Mouse (Mus musculus): ENCODE data around the gene Olfr270.

Olfr270 gene

DNA sequence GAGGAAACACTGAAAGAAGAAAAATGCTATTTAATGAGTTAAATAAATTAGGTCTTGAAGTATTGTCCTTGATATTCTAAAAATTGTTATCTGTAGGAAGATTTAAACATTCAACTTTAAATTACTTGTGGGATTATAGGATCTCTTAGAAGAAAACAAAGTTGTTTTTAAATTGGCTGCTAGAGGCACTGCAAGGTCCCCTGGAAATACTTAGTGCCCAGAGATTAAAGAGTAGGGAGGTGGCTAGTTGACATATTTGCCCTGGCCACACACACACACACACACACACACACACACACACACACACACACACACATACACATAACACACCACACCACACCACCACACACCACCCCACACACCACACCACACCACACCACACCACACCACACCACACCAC is at the start of gene Olfr270:
TSS of gene Olfr270 (plus strand) at position 301 of the 400 bp plus-strand sequence.
- no peak for DNase-seq

DNA sequence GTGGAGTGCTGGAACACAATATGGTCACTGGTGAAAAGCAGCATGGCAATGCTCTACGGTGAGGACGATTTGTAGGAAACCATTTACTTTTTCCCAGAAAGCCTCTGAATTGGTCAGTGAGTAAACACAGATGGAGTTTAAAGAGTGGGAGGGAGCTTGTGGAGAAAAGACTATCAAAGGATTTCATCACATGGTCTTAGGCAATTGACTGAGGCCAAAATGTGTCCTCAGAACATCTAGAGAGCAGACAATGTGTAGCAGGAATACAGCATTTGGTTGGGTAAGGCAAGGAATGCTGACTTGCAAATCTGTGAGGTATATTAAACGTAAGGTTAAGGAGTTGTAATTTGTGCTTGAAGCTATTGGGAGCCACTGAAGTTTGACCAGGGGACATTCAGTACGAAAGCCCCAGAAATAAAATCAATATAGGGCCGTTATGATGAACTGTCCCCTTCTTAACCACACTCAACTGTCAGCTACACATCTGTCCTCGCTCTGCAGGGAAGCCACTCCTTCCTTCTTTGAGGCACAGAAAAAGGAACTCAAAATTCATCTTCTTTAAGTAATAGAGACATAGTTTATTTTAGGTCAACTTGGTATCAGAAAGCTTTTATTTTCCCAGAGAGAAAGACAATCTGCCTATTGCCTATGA is 47.6 kb upstream of the Olfr270 start:
- DNase-seq, result no peak

DNA sequence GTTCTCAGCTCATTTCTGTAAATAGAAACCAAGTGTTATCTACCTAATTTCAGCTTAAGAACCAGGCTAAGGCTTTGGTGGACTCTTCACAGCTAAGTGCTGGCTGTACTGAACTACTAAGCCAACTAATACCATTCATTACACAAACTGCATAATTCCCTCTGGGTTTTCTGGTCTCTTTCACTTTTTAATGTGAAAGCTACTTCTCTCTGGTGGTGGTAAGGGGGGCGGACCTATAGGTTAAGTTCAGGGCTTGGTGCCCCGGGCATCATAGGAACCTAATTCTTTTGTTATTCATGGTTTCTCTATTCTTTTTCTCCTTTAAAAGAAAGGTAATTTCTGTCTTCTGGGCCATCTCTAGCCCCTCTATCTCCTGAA is 47.0 kb upstream of the Olfr270 start:
- no peak for DNase-seq

DNA sequence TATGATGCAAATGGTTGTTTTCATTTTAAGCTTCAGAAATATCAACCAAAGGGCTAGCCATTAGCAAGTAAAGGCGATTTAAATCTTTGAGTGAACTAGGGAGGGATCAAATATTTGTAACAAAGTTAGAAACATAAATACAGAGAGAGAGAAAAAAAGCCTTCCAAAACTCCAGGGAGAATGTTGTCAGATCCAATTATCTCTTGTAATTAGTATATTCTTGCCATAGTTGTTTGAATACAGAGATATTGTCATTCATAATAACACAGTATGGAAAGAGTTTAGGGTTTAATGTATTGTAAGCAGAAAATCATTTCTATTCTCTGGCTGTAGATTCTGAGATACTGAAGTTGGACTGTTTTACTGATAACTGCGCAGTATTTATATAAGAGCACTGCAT is 45.3 kb upstream of the Olfr270 start, which contains the start of gene Olfr272:
TSS of gene Olfr272 (minus strand) at position 101 of the 400 bp plus-strand sequence.
- no peak for DNase-seq

DNA sequence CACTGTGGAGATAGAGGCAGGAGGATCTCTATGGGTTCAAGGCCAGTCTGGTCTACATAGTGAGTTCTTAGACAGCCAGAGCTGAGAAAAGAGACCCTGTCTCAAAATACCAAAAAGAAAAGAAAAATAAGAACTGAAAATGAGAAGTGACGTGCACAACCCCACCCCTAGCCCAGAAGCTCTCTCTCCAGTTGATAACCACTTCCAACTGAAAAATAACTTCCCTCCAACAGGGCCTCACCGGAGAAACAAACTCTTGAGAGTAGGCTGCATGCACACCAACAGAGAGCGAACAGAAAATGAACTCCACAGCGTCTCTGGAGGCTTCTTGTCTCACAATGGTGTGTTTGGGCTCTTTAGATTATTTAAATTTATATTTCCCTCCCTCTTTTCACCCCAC is 33.9 kb upstream of the Olfr270 start:
- no peak for DNase-seq

DNA sequence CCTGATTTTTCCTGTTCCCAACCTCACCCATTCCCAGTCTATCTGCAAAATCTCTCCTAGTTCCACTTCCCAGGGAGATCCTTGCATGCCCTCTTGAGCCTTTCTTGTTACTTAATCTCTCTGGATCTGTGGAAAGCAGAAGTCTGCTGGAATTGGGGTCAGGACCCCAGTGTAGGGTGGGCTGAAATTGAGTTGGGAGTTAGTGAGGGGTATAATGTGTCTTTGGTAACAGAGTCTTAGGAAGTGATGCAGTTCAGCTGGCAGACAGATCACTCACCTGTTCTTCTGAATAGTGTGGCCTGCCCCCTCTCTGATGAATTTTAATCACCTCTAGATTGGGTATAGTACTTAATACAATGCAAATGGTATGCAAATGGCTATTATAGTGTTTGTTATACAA is 17.7 kb upstream of the Olfr270 start:
- no peak for DNase-seq

DNA sequence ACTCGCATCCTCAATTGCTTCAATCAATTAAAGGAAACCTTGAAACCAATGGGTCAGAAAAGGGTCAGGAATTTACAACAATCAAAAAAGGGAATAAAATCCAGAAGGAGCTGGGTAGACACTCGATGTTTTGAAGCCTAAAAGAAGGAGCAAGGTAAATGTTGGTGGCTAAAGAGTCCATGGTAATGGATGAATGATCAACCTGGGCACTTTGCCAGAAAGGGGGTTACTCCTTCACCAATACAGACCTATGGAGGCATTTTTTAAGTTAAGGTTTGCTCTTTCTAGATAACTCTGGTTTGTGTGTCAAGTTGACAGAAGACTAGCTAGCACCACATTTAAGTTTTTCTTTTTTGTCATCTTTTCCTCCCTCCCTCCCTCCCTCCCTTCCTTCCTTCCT is 15.3 kb upstream of the Olfr270 start:
- DNase-seq, result no peak

DNA sequence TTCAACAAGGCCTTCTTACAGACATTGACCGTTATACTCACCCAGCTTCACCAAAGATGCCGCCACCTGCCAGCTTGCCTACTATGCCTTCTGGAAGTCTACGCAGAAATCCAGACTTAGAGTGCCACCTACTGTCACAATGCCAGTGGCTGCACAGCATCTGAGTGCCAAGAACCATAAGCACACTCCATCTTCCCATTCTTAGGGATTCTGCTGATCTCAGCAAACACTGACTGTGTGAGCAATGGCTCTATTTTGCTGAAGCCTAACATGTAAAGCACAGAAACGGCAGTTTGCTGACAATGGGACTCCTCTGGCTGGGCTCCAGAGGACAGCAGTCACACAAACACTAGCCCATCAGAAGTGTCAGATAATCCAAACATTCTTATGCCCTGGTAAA is 5.7 kb upstream of the Olfr270 start:
- DNase-seq, result peak; percentile 8

DNA sequence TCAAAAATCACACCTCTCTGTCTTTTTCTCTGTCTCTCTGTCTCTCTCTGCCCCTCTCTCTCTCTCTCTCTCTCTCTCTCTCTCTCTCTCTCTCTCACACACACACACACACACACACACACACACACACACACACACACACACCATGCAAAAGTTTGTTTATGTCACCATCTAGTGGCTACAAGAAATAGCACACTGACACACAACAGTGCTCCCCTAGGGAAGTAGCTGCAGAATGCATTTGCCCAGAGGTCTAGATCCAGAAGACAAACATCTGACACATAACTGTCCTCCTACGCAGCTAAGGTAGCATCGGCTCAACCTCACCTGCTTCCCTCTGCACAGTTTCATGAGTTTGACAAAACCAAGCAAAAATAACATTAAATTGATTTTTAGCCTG is 20.9 kb downstream of the Olfr270 start:
- DNase-seq, result no peak

DNA sequence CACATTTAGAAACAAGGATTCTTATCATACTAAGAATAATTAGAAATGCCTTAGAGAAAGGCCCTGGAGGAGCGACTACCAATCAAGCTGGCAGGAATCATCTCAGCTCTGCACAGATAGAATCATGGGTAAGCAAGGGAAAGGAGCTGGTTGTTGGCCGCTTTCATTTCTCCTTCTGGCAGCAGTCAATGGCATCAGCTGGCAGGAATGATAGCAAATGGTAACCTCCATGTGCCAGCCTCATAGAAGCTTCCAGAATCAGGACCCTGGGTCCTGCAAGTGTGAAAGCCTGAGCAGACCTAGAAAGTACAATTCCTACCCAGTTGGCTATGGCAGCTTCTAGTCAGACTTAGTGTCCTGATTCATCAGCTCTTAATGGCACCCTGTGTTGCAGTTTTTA is 21.9 kb downstream of the Olfr270 start:
- DNase-seq, result no peak

DNA sequence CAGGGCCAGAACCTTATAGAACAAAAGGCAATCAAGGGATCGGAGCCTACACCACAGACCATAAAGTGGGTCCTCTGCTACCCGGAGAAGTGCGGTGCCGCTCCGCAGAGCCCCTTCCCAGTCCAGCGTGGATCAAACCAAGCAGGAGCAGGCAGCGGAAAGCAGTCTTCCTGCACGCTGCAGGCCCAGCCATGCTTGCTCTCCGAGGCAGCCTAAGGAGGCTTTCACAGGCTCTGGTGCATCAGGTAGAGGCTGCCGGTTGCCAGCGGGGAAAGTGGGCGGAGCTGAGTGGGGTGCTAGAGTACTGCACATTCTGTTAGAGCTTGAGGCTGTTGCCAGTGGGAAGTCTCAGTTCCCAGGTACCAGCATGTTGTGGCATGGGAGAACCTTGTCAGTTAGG is 24.9 kb downstream of the Olfr270 start, which contains the start of gene Nipsnap3a:
TSS of gene Nipsnap3a (plus strand) at position 25 of the 400 bp plus-strand sequence.
- DNase-seq, result peak; percentile 16

DNA sequence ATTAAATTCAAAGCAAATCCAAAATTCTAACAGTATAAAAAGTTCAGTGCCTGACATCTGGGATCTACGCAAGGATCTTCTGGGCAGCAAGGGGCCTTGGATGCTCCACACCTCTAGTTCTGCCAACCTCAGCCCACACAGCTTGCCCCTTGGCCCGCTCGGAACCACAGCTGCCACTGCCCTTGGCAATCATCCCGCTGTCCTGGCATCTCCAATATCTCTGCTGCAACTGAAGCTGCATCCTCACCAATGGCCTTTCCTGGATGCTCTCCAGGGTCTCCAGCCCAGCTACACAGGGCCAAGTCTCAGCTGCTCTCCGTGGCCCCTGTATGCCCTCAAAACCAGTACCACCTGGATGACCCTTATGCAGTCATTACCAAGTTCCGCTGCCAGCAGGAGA is 35.1 kb downstream of the Olfr270 start:
- no peak for DNase-seq

DNA sequence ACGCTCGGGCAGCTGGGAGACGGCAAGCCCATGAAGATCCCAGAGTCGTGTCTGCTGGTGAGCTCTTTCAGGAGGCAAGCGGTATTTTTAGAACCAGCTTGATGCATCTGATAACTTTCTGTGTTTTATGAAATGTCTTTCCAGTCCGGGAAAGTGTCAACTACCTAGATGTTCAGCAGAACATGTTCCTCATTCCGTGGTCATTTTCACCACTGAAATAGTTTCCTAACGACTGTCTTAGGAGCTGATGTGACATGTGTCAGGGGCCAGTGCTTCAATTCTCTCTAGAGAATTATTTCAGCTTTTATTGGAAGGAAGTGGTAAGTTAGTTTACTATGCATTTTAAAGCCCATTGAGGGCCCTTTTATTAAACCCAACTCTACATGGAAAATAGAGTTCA is 35.8 kb downstream of the Olfr270 start:
- DNase-seq, result no peak

DNA sequence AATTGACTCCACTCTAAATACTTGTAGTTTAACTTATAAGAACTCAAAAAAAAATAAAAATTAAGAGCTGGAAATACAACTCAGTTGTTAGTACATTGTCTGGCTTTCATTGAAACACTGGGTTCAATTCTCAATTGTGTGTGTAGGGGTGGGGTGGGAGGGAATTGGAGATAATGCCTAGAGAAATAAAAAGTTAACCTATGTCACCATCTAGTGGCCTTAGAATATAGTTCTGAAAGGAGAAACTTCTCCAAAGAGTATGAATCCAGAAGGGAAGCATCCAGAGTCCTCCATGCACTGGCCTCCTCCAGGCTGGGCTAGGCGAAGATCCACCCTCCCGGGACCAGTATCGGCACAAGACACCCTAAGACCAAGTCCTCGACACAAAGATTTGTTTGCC is 44.8 kb downstream of the Olfr270 start:
- no peak for DNase-seq

DNA sequence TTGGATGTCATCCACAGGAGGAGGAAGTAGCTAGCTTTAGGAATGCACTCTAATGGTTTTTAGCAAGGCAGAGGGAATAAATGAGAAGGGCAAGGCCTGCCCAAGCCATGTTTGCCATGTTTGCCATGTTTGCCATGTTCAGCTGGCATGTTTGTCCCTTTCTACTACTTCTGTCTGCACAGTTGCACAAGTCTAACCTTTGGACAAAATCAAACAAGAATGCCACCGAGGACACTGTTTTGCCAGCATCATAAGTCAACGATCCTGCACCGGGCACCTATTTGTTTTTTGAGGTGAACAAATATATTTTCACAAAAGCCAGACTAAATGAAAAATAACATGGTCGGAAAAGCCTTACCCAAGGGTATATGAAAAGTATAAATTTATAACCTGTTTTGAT is 45.5 kb downstream of the Olfr270 start:
- no peak for DNase-seq

DNA sequence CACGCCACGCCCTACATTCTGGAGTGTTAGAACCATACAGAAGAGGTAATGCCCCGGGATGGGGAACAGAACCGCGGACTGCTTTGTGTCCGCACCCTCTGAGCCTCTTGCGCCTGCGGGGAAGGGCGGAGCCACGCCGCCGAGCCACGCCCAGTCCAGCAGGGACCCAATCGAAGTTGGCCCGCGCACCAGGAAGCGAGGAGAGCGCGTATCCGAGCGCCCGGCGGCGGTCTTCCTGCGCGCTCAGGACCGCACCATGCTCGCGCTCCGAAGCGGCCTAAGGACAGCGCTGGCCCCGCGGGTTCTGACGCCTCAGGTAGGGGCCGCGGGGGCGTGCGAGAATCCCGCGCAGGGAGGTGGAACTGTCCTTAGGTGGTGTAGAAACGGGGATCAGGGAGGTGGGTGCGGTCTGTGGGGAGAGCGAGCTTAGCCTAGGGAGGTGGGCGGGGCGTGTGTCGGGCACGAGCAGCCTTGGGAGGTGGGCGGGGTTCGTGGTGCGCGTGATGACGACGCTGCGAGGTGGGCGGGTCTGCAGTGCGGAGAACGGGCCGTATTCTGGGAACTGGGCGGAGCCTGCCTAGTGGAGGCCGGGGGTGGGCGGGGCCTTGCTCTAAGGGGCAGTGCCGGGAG is 47.5 kb downstream of the Olfr270 start, which contains the start of gene Nipsnap3b:
TSS of gene Nipsnap3b (plus strand) at position 149 of the 630 bp plus-strand sequence.
- peak; percentile 99 for DNase-seq

DNA sequence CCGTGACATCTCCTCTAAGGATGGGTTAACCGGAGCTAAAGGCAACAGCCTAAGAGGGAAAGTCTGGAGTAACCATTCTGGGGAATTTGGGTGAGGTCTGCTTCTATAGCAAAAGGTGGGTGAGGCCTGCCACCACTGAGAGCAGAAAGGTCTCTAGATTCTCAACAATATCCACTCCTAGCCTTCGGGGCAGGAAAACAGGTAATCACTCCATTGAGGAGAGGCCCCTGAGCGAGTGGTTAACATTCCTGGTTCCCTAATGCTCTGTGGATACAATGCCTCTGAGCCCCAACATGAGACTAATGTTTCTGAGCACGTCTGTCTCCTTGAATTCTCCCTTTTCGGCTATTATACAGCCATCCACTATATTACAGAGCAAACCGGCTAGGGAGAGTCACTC is 50.1 kb downstream of the Olfr270 start:
- DNase-seq, result no peak

DNA sequence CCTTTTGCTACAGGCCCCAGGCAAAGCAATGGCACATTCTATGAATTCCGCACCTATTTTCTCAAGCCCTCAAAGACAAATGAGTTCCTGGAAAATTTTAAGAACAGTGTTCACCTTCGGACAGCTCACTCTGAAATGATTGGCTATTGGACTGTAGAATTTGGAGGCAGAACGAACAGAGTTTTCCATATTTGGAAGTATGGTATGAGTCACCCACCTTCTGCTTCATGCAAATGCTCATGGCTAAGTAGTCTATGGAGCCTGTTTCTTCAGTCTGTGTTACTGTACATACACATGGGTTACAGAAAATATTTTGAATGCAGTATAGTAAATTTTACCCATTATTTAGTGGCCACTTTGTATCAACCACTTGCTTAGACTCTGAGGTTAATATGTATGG is 50.7 kb downstream of the Olfr270 start:
- no peak for DNase-seq

DNA sequence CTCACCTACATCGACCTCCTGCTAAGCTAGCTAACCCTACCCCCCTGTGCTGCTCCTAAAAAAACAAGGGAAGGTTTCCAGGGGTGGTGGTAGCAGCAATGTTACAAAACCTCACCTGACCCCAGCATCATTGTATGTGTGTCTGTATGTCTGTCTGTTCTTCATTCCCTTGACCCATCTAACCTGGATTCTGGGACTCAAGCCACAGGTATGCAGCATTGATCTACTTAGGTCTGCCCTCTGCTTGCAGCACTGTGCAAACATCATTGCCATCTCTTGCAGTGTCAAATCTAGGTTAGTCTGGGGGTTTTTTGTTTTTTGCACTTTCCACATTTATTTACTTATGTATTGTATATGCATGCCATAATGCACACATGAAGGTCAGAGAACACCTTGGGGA is 54.0 kb downstream of the Olfr270 start:
- DNase-seq, result no peak

All from thymus, postnatal 4 days (tissue).